Mouse (Mus musculus) WW6 (cell line): ENCODE data around the gene Olfr1250.
"Not testable (repeated sequence)": the region's sequence is repeated elsewhere in the genome, so short reads cannot be mapped to it uniquely, and the experiment has no call there.

Experiments
- DNase-seq: peaks from one replicate; pipeline ENCODE4 v3.0.0-alpha.2; 2013; ENCODE audit warnings: low read depth, low spot score

Olfr1250 gene

DNA sequence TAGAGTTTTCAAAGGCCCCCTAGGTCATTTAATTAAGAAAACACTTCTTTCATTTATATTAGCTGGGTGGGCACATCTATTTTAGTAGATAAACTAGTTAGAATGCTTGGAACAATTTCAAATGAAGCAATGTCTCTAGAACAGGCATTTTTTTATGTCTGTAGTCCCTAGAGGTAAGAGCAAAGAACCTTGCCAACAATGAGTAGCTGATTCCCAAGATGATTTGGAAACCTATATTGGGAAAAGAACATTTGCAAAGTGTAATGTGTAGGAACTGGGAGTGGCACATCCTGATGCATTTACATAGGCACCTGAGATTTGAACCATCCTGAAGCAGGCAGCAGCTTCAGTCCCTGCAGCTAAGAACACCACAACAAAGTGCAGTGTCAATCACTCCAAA lies at the start of gene Olfr1250:
Gene Olfr1250 (minus strand): TSS at position 101 of the 400 bp plus-strand sequence.
- no peak for DNase-seq

DNA sequence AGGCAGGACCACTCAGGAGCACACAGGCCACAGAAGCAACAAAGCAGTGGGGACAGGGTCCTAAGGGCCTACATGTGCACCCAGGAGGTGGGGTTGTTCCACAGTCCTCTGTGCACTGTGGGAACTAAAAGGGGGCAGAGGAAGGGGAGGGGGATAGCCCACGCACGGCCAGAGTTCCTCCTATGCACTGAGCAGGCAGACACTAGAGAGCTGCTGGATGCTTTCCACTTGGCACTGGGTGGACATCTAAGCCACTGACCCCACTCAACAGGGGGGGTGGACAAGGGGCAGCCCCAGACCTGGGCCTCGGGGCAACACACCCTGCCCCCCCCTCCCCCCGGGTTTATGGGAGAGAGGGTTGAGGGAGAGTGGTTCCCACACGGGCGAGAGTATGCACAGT lies 30.7 kb upstream of the Olfr1250 start:
- no peak for DNase-seq

DNA sequence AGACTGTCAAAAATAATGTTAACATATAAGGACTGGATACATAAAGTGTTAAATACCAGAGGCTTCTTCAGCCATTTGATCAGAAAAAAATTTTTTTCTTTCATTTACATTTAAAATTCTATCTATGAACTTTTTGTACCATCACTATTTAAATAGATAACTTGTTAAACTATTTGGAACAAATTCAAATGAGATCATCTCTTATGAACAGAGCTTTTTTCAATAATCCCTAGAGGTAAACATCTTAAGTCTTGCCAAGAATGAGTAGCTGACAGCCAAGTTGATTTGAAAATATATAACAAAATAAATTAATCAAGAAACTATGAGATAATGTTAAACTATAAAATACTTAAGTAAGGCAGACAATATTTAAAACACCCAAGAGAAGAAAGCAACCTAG lies 10.6 kb upstream of the Olfr1250 start, which contains the start of gene Olfr1251:
Gene Olfr1251 (minus strand): TSS at position 101 of the 400 bp plus-strand sequence.
- no peak for DNase-seq

DNA sequence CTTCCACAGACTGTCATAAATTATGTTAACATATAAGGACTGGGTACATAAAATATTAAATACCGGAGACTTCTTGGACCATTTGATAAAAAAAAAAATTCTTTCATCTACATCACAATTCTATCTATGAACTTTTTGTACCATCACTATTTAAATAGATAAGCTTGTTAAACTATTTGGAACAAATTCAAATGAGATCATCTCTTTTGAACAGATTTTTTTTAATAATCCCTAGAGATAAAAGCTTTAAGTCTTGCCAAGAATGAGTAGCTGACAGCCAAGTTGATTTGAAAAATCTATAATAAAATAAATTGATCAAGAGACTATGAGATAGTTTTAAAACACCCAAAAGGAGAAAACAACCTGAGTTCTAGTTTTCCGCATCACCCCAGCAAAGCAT lies 26.4 kb downstream of the Olfr1250 start, which contains the start of gene Olfr1249:
Gene Olfr1249 (minus strand): TSS at position 101 of the 400 bp plus-strand sequence.
- no peak for DNase-seq

DNA sequence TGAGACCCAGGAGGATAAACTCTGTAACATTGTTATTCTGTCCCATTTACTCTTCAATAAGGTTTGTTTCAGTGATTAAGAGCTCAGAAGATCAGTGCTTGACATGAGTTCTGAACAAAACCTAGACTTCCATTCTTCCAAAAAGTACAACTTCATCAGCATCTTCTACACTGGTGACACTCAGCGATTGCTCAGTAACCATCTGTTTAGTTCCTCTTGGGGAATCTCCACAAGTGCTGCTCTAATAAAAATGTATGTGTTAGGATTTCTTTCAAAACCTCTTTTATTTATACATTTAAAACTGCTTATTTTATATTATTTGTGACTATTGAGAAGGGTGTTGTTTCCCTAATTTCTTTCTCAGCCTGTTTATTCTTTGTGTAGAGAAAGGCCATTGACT lies 43.1 kb downstream of the Olfr1250 start, which contains the start of gene Olfr1248:
Gene Olfr1248 (minus strand): TSS at position 101 of the 400 bp plus-strand sequence.
- not testable (repeated sequence) for DNase-seq

DNA sequence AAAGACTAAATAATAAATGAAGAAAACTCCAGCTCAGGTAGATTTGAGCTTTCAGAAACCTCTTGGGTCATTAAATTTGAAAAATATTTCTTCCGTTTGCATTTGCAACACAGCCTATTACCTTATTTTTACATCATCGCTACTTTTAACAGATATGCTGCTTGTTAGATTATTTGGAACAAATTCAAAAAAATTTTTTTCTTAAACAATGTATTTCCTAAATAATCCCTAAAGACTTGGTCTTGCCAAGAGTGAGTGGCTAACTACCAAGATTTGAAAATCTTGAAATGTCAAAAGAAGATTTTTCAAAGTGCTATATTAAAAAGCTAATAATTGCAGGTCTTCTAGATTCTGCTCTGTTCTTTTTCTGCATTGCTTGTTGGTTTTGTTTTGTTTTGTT lies 47.2 kb downstream of the Olfr1250 start, which contains the start of gene Olfr1247:
Gene Olfr1247 (minus strand): TSS at position 101 of the 400 bp plus-strand sequence.
- no peak for DNase-seq
